Mouse (Mus musculus) liver, embryonic 14.5 days (tissue): ENCODE measurements around the gene Furin. TPM values are rescaled to one million over a fixed set of nuclear protein-coding genes. Genes with fewer than 3 reads are reported as not detected.

Source experiments
- ATAC-seq: fragments of 200-750 bp; cut with Nextera tagmentation; 2 replicates; pipeline ENCODE4 v1.8.0; 2017; ENCODE audit warnings: moderate number of reproducible peaks, mild to moderate bottlenecking, moderate library complexity; ENCODE audit not compliant: insufficient read depth
- DNase-seq, 3 experiments: peaks; one replicate each; pipeline ENCODE4 v3.0.0-alpha.2; 2012 to 2013; ENCODE audit warnings: low read depth in 3 of 3, low spot score in 3 of 3
- H3K27ac ChIP-seq: fragments of 300-500 bp; sonication (generic); 2 replicates; pipeline ENCODE4 v1.5.1; 2014; ENCODE audit warnings: moderate library complexity, mild to moderate bottlenecking, control low read depth, inconsistent platforms
- H3K27me3 ChIP-seq: fragments of 300-500 bp; sonication (generic); 2 replicates; pipeline ENCODE4 v1.6.1; 2014; ENCODE audit warnings: mild to moderate bottlenecking, low read length, moderate library complexity; ENCODE audit not compliant: control insufficient read depth, insufficient read depth
- H3K36me3 ChIP-seq: fragments of 300-500 bp; sonication (generic); replicated peaks from 2 replicates; pipeline ENCODE4 v1.6.1; 2014; ENCODE audit warnings: low read depth; ENCODE audit not compliant: control insufficient read depth, insufficient read depth
- H3K4me1 ChIP-seq, 2 experiments: fragments of 200-500 bp in 1 of 2; fragments of 300-500 bp in 1 of 2; sonication (generic) in 1 of 2; replicated peaks; 2 replicates each; pipeline ENCODE4 v1.6.1; 2012 to 2014; ENCODE audit warnings: antibody characterized with exemption in 1 of 2, inconsistent platforms in 1 of 2, low read length in 1 of 2; ENCODE audit not compliant: control insufficient read depth in 2 of 2, insufficient read depth in 2 of 2
- H3K4me2 ChIP-seq: fragments of 300-500 bp; sonication (generic); 2 replicates; pipeline ENCODE4 v1.6.1; 2014; ENCODE audit warnings: low read depth, mild to moderate bottlenecking, control low read depth, moderate library complexity
- H3K4me3 ChIP-seq, 2 experiments: fragments of 200-500 bp in 1 of 2; fragments of 300-500 bp in 1 of 2; sonication (generic) in 1 of 2; 2 replicates each; pipeline ENCODE4 v1.5.1; 2012 to 2014; ENCODE audit warnings: low read depth in 2 of 2, low read length in 2 of 2, mild to moderate bottlenecking in 2 of 2, control low read depth in 1 of 2, inconsistent platforms in 1 of 2, moderate library complexity in 1 of 2; ENCODE audit not compliant: insufficient read depth in 1 of 2
- H3K9ac ChIP-seq: fragments of 300-500 bp; sonication (generic); replicated peaks from 2 replicates; pipeline ENCODE4 v1.6.1; 2014; ENCODE audit warnings: mild to moderate bottlenecking, control low read depth, moderate library complexity
- H3K9me3 ChIP-seq: fragments of 300-500 bp; sonication (generic); 2 replicates; pipeline ENCODE4 v1.6.1; 2016; ENCODE audit warnings: low read length, mixed read lengths; ENCODE audit not compliant: control insufficient read depth
- CTCF ChIP-seq: IDR thresholded peaks from 2 replicates; pipeline ENCODE4 v1.5.1; 2016; ENCODE audit warnings: antibody characterized with exemption, low read depth, control low read depth
- EP300 ChIP-seq: IDR thresholded peaks from 2 replicates; pipeline ENCODE4 v1.6.1; 2016; ENCODE audit warnings: antibody characterized with exemption, low read depth
- WGBS: fragments of 180-500 bp; shearing (Covaris S2); extraction: QIAGEN DNeasy Blood & Tissue Kit; methylation state at CpG from one replicate; pipeline ENCODE4 v1.1.7; 2014; ENCODE audit not compliant: insufficient replicate concordance; 5-methylcytosine and 5-hydroxymethylcytosine counted together
- polyA plus RNA-seq, 2 experiments: library from polyadenylated mRNA; depleted of rRNA in 1 of 2; stranded (reverse) in 1 of 2; unstranded in 1 of 2; fragments of >200 nt; fragmentation: Nextera tagmentation in 1 of 2; extraction: Ambion mirVana in 1 of 2; gene quantifications; 2 replicates each; pipeline versions ENCODE4 v1.2.1 to v1.2.3; 2012 to 2014

Gene Furin
- polyA plus RNA-seq (2012; rRNA removed) (6.0 and 6.7 TPM in 2 replicates), polyA plus RNA-seq (2014; fragmentation: Nextera tagmentation; extraction: Ambion mirVana) (3.8 and 4.5 TPM in 2 replicates)

DNA sequence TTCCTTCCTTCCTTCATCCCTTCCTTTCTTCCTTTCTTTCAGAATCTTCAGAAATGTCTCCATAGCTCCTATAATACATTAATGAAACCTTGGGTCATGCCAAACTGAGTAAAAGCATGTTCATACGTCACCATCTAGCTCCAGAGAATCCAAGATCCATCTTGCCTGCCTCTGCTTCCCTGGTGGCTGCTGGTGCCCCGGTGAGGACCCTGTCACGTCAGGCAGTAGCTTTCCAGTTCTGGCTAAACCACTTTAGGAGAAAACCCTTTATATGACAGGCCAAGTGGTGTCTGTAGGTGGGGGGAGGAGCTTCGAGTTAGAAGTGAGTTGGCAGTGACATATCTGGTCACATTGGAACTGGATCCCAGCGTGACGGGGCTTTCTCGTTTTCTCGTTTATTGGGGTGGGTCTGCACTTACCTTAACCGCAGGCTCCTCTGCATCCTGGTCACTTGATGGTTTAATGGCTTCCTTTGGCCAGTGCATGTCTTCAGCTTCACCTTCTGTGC lies at the start of gene Furin:
Gene Furin (minus strand): TSS at position 249 of the 508 bp plus-strand sequence.
- Histone ChIP-seq H3K36me3 (no peaks in the 10 kb centered on the region), H3K27me3 (peaks cover 32% of the 10 kb centered on the region), H3K9me3 (no peaks in the 10 kb centered on the region), H3K4me3 (no peak within 1 kb of the TSS), H3K27ac (no peak within 1 kb of the TSS), H3K4me1 (peaks cover 0 to 8% of the 10 kb centered on the region in 2 experiments; a peak in 1 of 4 replicates), H3K9ac (no peak within 1 kb of the TSS), H3K4me2 (no peak within 1 kb of the TSS)
- DNase-seq: no peak
- 53% methylated on average over 9 of the region's 9 CpGs for WGBS
- ATAC-seq: no peak
- TF ChIP-seq CTCF (no peak), EP300 (no peak)

- H3K36me3 ChIP-seq: peaks cover 54% of the 10 kb centered on the region
- H3K4me3 ChIP-seq: no peak overlapping the region
- ATAC-seq: no peak
- DNase-seq: no peak
- no peak overlapping the region for H3K9ac ChIP-seq
- peaks cover 1 to 28% of the 10 kb centered on the region in 2 experiments; a peak in 3 of 4 replicates for H3K4me1 ChIP-seq
- no peaks in the 10 kb centered on the region for H3K27me3 ChIP-seq
- H3K4me2 ChIP-seq: no peak overlapping the region
- TF ChIP-seq CTCF (no peak), EP300 (no peak)
- WGBS: 79% methylated on average over 2 of the region's 2 CpGs
- no peaks in the 10 kb centered on the region for H3K9me3 ChIP-seq
- no peak overlapping the region for H3K27ac ChIP-seq
Observed at GRCm38 (mm10) chr7:80454786-80455185, 49.5 kb upstream of the Furin start.

GRCm38 (mm10) chr7:80453997-80454396 lies 48.8 kb upstream of the Furin start:
- peaks cover 48% of the 10 kb centered on the region for H3K36me3 ChIP-seq
- H3K27me3 ChIP-seq: no peaks in the 10 kb centered on the region
- WGBS: 70% methylated on average over 5 of the region's 5 CpGs
- DNase-seq (no peak), ATAC-seq (no peak)
- H3K9me3 ChIP-seq: no peaks in the 10 kb centered on the region
- H3K9ac ChIP-seq: no peak overlapping the region
- no peak overlapping the region for H3K27ac ChIP-seq
- H3K4me2 ChIP-seq: no peak overlapping the region
- peaks cover 4 to 32% of the 10 kb centered on the region in 2 experiments; a peak in 3 of 4 replicates for H3K4me1 ChIP-seq
- TF ChIP-seq EP300 (no peak), CTCF (no peak)
- H3K4me3 ChIP-seq: no peak overlapping the region

GRCm38 (mm10) chr7:80453121-80453520 lies 47.9 kb upstream of the Furin start:
- H3K4me1 ChIP-seq: peaks cover 4 to 32% of the 10 kb centered on the region in 2 experiments; a peak in 3 of 4 replicates
- TF ChIP-seq EP300: no peak
- no peak for TF ChIP-seq CTCF
- peaks cover 39% of the 10 kb centered on the region for H3K36me3 ChIP-seq
- no peak overlapping the region for H3K27ac ChIP-seq
- no peaks in the 10 kb centered on the region for H3K27me3 ChIP-seq
- no peak overlapping the region for H3K9ac ChIP-seq
- H3K4me2 ChIP-seq: no peak overlapping the region
- 78% methylated on average over 3 of the region's 3 CpGs for WGBS
- no peak overlapping the region for H3K4me3 ChIP-seq
- no peaks in the 10 kb centered on the region for H3K9me3 ChIP-seq
- no peak for DNase-seq
- ATAC-seq: no peak

- Histone ChIP-seq H3K9ac (no peak overlapping the region), H3K36me3 (peaks cover 31% of the 10 kb centered on the region), H3K27ac (peak overlapping the region; percentile 30)
Observed at GRCm38 (mm10) chr7:80452241-80452640, 47.0 kb upstream of the Furin start.

More at GRCm38 (mm10) chr7:80452241-80452640, 47.0 kb upstream of the Furin start:
- no peak overlapping the region for H3K4me3 ChIP-seq
- no peaks in the 10 kb centered on the region for H3K27me3 ChIP-seq
- WGBS: 80% methylated on average over 5 of the region's 5 CpGs
- DNase-seq (no peak), ATAC-seq (no peak)
- no peak overlapping the region for H3K4me2 ChIP-seq
- H3K4me1 ChIP-seq: peaks cover 9 to 34% of the 10 kb centered on the region in 2 experiments
- TF ChIP-seq CTCF: no peak
- H3K9me3 ChIP-seq: no peaks in the 10 kb centered on the region
